Mouse (Mus musculus): ENCODE measurements around the gene Dxo. TPM values are rescaled to one million over a fixed set of nuclear protein-coding genes. Genes with fewer than 3 reads are reported as not detected.
"Not testable (repeated sequence)": the region's sequence is repeated elsewhere in the genome, so short reads cannot be mapped to it uniquely, and the experiment has no call there.

Dxo gene
- polyA plus RNA-seq, 1 experiment from 2014 or later, result 84.9 TPM

DNA sequence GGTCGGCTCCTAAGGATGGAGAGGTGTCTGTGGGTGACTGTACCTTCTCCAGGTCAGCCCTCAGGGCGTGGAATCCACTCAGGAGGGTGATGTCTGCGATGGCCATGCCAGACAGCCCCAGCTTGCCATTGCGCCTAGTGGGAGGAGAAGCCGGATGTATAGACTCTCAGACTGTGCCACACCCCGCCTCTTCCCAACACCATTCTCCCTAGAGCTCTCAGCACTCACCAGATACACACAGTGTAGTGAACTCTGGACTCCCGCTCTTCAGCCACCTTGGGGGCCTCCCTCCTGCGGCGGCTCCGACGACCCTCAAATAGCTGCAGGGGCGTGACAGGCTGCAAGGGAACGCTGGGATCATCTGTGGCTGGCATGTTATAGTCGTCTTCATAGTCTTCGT, 25.5 kb upstream of the Dxo start:
- H3K9ac ChIP-seq (ENCODE audit: low read length), result no peak overlapping the region
- H3K36me3 ChIP-seq (ENCODE audit: control insufficient read depth, insufficient read depth, low read length), result no peaks in the 10 kb centered on the region
- WGBS, result 73% methylated on average over 15 of the region's 15 CpGs
- no peak overlapping the region for H3K27ac ChIP-seq (ENCODE audit: low read depth, low read length)
- H3K9me3 ChIP-seq (ENCODE audit: control insufficient read depth, low read length), result no peaks in the 10 kb centered on the region
- ATAC-seq (replicated peaks; ENCODE audit: low FRiP score) (no peak), DNase-seq (ENCODE audit: low spot score) (peak; percentile 11)
- H3K4me1 ChIP-seq (replicated peaks; ENCODE audit: control insufficient read depth, insufficient read depth, low read length), result no peaks in the 10 kb centered on the region
- H3K4me3 ChIP-seq (ENCODE audit: low read depth, low read length), result no peak overlapping the region
- no peak overlapping the region for H3K4me2 ChIP-seq (ENCODE audit: low read depth, low read length, severe bottlenecking)
- no peaks in the 10 kb centered on the region for H3K27me3 ChIP-seq (ENCODE audit: control insufficient read depth, insufficient read depth, low read length)

- DNase-seq (ENCODE audit: low spot score), result peak; percentile 61
- not testable (repeated sequence) for H3K4me3 ChIP-seq (ENCODE audit: low read depth, low read length); H3K36me3 ChIP-seq (ENCODE audit: control insufficient read depth, insufficient read depth, low read length); H3K27ac ChIP-seq (ENCODE audit: low read depth, low read length); H3K9ac ChIP-seq (ENCODE audit: low read length); H3K4me2 ChIP-seq (ENCODE audit: low read depth, low read length, severe bottlenecking); H3K4me1 ChIP-seq (replicated peaks; ENCODE audit: control insufficient read depth, insufficient read depth, low read length); ATAC-seq (replicated peaks; ENCODE audit: low FRiP score); H3K9me3 ChIP-seq (ENCODE audit: control insufficient read depth, low read length); H3K27me3 ChIP-seq (ENCODE audit: control insufficient read depth, insufficient read depth, low read length)
- WGBS, result 62% methylated on average over 8 of the region's 12 CpGs
Measured at GRCm38 (mm10) chr17:34813747-34814146, 23.1 kb upstream of the Dxo start.

GRCm38 (mm10) chr17:34814818-34815370, 21.9 kb upstream of the Dxo start:
- ATAC-seq (replicated peaks; ENCODE audit: low FRiP score) (no peak), DNase-seq (ENCODE audit: low spot score) (no peak)
- Histone ChIP-seq H3K4me3 (ENCODE audit: low read depth, low read length) (no peak overlapping the region), H3K4me2 (ENCODE audit: low read depth, low read length, severe bottlenecking) (no peak overlapping the region), H3K4me1 (replicated peaks; ENCODE audit: control insufficient read depth, insufficient read depth, low read length) (no peaks in the 10 kb centered on the region), H3K27ac (ENCODE audit: low read depth, low read length) (no peak overlapping the region), H3K9me3 (ENCODE audit: control insufficient read depth, low read length) (no peaks in the 10 kb centered on the region), H3K9ac (ENCODE audit: low read length) (no peak overlapping the region), H3K36me3 (ENCODE audit: control insufficient read depth, insufficient read depth, low read length) (no peaks in the 10 kb centered on the region), H3K27me3 (ENCODE audit: control insufficient read depth, insufficient read depth, low read length) (no peaks in the 10 kb centered on the region)
- WGBS, result 82% methylated on average over 7 of the region's 7 CpGs

GRCm38 (mm10) chr17:34830776-34831175, 6.0 kb upstream of the Dxo start:
- not testable (repeated sequence) for H3K9ac ChIP-seq (ENCODE audit: low read length); H3K4me3 ChIP-seq (ENCODE audit: low read depth, low read length); H3K27ac ChIP-seq (ENCODE audit: low read depth, low read length); H3K4me2 ChIP-seq (ENCODE audit: low read depth, low read length, severe bottlenecking); H3K27me3 ChIP-seq (ENCODE audit: control insufficient read depth, insufficient read depth, low read length); H3K4me1 ChIP-seq (replicated peaks; ENCODE audit: control insufficient read depth, insufficient read depth, low read length); DNase-seq (ENCODE audit: low spot score); ATAC-seq (replicated peaks; ENCODE audit: low FRiP score); H3K36me3 ChIP-seq (ENCODE audit: control insufficient read depth, insufficient read depth, low read length); H3K9me3 ChIP-seq (ENCODE audit: control insufficient read depth, low read length)
- WGBS, result 91% methylated on average over 1 of the region's 1 CpGs

DNA sequence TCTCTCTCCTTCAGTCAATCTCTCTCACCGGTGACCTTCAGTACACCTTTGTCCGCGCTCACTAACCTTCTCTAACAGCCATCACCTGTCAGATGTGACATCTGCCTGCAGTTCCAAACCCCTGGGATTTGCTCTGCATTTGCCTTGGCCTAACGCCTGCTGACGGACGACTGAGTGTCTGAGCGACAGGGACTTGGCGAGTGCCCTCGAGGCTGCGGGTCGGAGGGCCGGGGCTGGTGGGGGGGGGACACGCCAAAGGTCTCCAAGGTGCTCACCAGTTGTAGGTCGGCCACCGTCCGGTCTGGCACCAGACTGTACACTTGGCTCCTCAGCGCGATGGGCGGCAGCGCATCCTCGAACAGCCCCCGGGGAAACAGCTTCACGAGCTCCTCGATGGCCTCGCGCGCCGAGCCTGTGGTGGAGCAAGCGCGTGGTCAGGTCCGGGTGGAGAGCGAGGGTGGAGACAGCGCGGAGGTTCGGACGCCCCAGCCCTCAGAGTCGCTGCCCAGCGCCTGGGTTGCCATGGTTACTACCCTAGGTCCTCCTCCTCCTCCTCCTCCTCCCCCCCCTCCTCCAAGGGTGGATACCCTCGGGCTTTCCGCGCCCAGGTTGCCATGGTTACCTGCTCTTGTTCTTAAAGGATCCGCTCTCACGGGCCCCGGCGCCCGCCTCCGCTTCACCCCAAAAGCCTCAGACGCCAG, 514 bp upstream of the Dxo start:
- H3K4me3 ChIP-seq (ENCODE audit: low read depth, low read length), result peak overlapping the region; percentile 78
- no peaks in the 10 kb centered on the region for H3K27me3 ChIP-seq (ENCODE audit: control insufficient read depth, insufficient read depth, low read length)
- ATAC-seq (replicated peaks; ENCODE audit: low FRiP score), result peak; percentile 85
- peak overlapping the region; percentile 95 for H3K4me2 ChIP-seq (ENCODE audit: low read depth, low read length, severe bottlenecking)
- H3K27ac ChIP-seq (ENCODE audit: low read depth, low read length), result peak overlapping the region; percentile 14; the same call in 1 of the 2 replicates
- H3K4me1 ChIP-seq (replicated peaks; ENCODE audit: control insufficient read depth, insufficient read depth, low read length), result peaks cover 16% of the 10 kb centered on the region
- no peaks in the 10 kb centered on the region for H3K9me3 ChIP-seq (ENCODE audit: control insufficient read depth, low read length)
- H3K36me3 ChIP-seq (ENCODE audit: control insufficient read depth, insufficient read depth, low read length), result peaks cover 11% of the 10 kb centered on the region
- DNase-seq (ENCODE audit: low spot score), result no peak
- 4% methylated on average over 48 of the region's 48 CpGs for whole genome bisulfite sequencing
- H3K9ac ChIP-seq (ENCODE audit: low read length), result peak overlapping the region; percentile 77

DNA sequence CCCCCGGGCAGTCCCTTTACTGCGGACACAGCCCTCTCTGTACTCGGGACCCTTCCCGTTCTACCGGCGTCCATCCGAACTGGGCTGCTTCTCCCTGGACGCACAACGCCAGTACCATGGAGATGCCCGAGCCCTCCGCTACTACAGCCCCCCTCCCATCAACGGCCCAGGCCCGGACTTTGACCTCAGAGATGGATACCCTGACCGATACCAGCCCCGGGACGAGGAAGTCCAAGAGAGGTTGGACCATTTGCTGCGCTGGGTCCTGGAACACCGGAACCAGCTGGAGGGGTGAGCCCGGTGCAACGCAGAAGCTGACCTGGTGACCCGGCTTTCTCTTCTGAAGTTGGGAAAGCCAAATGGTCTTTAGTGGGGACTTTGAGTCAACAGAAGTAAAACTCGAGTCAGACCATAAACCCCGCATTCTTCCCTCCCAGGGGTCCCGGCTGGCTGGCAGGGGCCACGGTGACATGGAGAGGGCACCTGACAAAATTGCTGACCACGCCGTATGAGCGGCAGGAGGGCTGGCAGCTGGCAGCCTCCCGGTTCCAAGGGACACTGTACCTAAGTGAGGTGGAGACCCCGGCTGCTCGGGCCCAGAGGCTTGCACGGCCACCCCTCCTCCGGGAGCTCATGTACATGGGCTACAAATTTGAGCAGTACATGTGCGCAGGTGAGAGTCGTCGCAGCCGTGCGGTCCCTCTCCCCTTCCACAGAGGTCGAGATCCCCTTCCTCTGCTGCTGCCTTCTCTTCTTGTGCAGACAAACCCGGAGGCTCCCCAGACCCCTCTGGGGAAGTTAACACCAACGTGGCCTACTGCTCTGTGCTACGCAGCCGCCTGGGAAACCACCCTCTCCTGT, 875 bp downstream of the Dxo start:
- Histone ChIP-seq H3K27ac (ENCODE audit: low read depth, low read length) (peak overlapping the region; percentile 41; the same call in 1 of the 2 replicates), H3K4me2 (ENCODE audit: low read depth, low read length, severe bottlenecking) (peak overlapping the region; percentile 97), H3K9me3 (ENCODE audit: control insufficient read depth, low read length) (no peaks in the 10 kb centered on the region), H3K4me1 (replicated peaks; ENCODE audit: control insufficient read depth, insufficient read depth, low read length) (peaks cover 16% of the 10 kb centered on the region), H3K36me3 (ENCODE audit: control insufficient read depth, insufficient read depth, low read length) (peaks cover 11% of the 10 kb centered on the region), H3K27me3 (ENCODE audit: control insufficient read depth, insufficient read depth, low read length) (no peaks in the 10 kb centered on the region), H3K4me3 (ENCODE audit: low read depth, low read length) (peak overlapping the region; percentile 78), H3K9ac (ENCODE audit: low read length) (peak overlapping the region; percentile 77)
- WGBS, result 45% methylated on average over 43 of the region's 43 CpGs
- peak; percentile 4; the same call in 1 of the 2 replicates for ATAC-seq (replicated peaks; ENCODE audit: low FRiP score)
- DNase-seq (ENCODE audit: low spot score), result no peak

DNA sequence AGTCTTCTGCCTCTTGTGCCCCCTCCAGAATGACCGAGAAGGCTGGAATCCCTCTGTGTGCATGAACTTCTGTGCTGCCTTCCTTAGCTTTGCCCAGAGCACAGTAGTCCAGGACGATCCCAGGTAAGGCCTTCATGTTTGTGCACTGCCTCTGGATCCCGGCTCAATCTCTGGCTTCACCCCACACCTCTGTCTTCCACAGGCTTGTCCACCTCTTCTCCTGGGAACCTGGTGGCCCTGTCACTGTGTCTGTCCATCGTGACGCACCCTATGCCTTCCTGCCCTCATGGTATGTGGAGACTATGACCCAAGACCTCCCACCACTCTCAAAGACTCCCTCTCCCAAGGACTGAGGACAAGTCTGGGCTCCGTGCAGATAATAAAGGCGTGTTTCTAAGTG, 2.0 kb downstream of the Dxo start:
- no peak overlapping the region for H3K27ac ChIP-seq (ENCODE audit: low read depth, low read length)
- H3K27me3 ChIP-seq (ENCODE audit: control insufficient read depth, insufficient read depth, low read length), result no peaks in the 10 kb centered on the region
- H3K9ac ChIP-seq (ENCODE audit: low read length), result no peak overlapping the region
- 87% methylated on average over 7 of the region's 7 CpGs for WGBS
- H3K4me2 ChIP-seq (ENCODE audit: low read depth, low read length, severe bottlenecking), result no peak overlapping the region
- ATAC-seq (replicated peaks; ENCODE audit: low FRiP score) (no peak), DNase-seq (ENCODE audit: low spot score) (no peak)
- peaks cover 11% of the 10 kb centered on the region for H3K36me3 ChIP-seq (ENCODE audit: control insufficient read depth, insufficient read depth, low read length)
- H3K4me1 ChIP-seq (replicated peaks; ENCODE audit: control insufficient read depth, insufficient read depth, low read length), result peaks cover 16% of the 10 kb centered on the region
- no peak overlapping the region for H3K4me3 ChIP-seq (ENCODE audit: low read depth, low read length)
- H3K9me3 ChIP-seq (ENCODE audit: control insufficient read depth, low read length), result no peaks in the 10 kb centered on the region

- Histone ChIP-seq H3K9me3 (ENCODE audit: control insufficient read depth, low read length) (no peaks in the 10 kb centered on the region), H3K27me3 (ENCODE audit: control insufficient read depth, insufficient read depth, low read length) (no peaks in the 10 kb centered on the region), H3K36me3 (ENCODE audit: control insufficient read depth, insufficient read depth, low read length) (peaks cover 11% of the 10 kb centered on the region), H3K4me3 (ENCODE audit: low read depth, low read length) (no peak overlapping the region), H3K4me1 (replicated peaks; ENCODE audit: control insufficient read depth, insufficient read depth, low read length) (peaks cover 15% of the 10 kb centered on the region), H3K9ac (ENCODE audit: low read length) (no peak overlapping the region), H3K4me2 (ENCODE audit: low read depth, low read length, severe bottlenecking) (no peak overlapping the region), H3K27ac (ENCODE audit: low read depth, low read length) (no peak overlapping the region)
- WGBS, result 87% methylated on average over 6 of the region's 6 CpGs
- no peak for ATAC-seq (replicated peaks; ENCODE audit: low FRiP score)
- DNase-seq (ENCODE audit: low spot score), result no peak
Measured at GRCm38 (mm10) chr17:34840736-34841307, 4.0 kb downstream of the Dxo start.

Measured in forebrain, embryonic 11.5 days (tissue).